ENCODE assay signal across 11 mouse cellular contexts in the genomic region with DNA sequence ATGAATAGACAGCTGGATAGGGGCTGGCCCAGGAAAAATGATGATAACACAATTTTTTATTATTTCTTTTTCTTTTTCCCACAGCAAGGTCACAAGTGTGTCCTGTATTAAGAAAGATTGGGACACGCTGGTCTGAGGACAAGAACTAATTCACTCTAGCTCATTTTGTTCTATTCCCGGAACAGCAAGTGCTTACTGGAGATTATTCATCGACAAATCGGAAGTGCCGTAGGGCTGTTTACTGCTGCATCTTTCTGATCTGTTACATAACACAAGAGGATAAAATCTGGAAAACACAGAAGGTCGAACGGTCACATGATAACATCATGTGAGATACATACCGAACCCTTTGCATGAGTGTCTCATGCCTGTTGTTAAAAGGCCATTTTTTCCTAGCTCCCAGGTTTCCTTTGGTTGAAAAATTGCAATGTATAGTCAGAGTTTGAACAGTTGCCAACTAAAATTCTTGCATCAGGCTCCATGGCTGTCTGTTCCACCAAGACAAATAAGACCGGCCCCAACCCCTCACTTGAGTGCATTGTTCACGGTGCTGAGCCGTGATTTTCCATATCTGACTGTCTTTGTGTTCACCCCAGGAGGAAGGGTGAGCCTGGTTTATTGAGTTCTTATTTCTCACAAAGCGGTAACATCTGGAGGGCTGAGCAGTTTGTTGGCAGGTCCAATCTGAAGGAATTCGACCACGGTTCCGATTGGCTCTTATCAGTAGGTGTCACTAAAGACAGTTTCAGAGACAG.
DNase-seq lines count a peak whose midpoint lies in the region; ATAC-seq lines count a peak whose summit lies in the region.
"Had no signal": no experiment of that assay in that cellular context is flagged by ENCODE, and none has a peak within 500 bp of the region (broad histone marks: within the 10 kb centered on the region; RNA-seq: fewer than 3 reads in every experiment).

No protein-coding gene starts in this region.

- no peak overlapping the region for H3K4me2 ChIP-seq in lung, embryonic 16.5 days (ENCODE audit: low read depth, low read length)
- H3K4me2 ChIP-seq: forebrain, embryonic 12.5 days had no signal

- no peaks in the 10 kb centered on the region for H3K36me3 ChIP-seq in lung, embryonic 16.5 days (ENCODE audit: control insufficient read depth, insufficient read depth, low read length)
- H3K36me3 ChIP-seq: forebrain, embryonic 12.5 days had no signal

- no peaks in the 10 kb centered on the region for H3K27me3 ChIP-seq in lung, embryonic 16.5 days (ENCODE audit: control insufficient read depth, insufficient read depth, low read depth, low read length)
- H3K27me3 ChIP-seq: forebrain, embryonic 12.5 days had no signal

- H3K27ac ChIP-seq in lung, embryonic 16.5 days (ENCODE audit: low read length): no peak overlapping the region
- H3K27ac ChIP-seq: forebrain, embryonic 12.5 days had no signal

- no peaks in the 10 kb centered on the region for H3K9me3 ChIP-seq in lung, embryonic 16.5 days (ENCODE audit: control insufficient read depth, low read length)
- H3K9me3 ChIP-seq: forebrain, embryonic 12.5 days had no signal

- peak; percentile 84 for ATAC-seq in lung, embryonic 16.5 days (ENCODE audit: low read depth)

- intact Hi-C loops in heart, postnatal 10 days (cut with DNase I): loop anchor here (5.0 to 10.0 kb wide), 2 partner anchors 147 to 465 kb away; no protein-coding TSS in a partner anchor

- no peak for DNase-seq in lung, postnatal 4 days
- DNase-seq in heart, adult 18-20 months: peak; percentile 36 to 53
- DNase-seq in heart, postnatal 10 days: peak; percentile 25 to 31
- peak; percentile 28 for DNase-seq in lung, postnatal 36 days
- no peak for DNase-seq in Muller cell, postnatal 12 days (ENCODE audit: inconsistent ontology term)
- no peak for DNase-seq in spleen, postnatal 36 days (ENCODE audit: low spot score in 2 of 2)
- DNase-seq: adrenal gland, postnatal 25 days; cerebellum, postnatal 14 days; thymus, postnatal 4 days had no signal

- no peak overlapping the region for H3K4me3 ChIP-seq in lung, embryonic 16.5 days (ENCODE audit: low read length)
- H3K4me3 ChIP-seq: forebrain, embryonic 12.5 days had no signal

- 45% methylated on average over 15 of the region's 15 CpGs for WGBS in lung, embryonic 16.5 days

- H3K4me1 ChIP-seq in lung, embryonic 16.5 days (replicated peaks; ENCODE audit: control insufficient read depth, insufficient read depth, low read length): peaks cover 15% of the 10 kb centered on the region
- H3K4me1 ChIP-seq: forebrain, embryonic 12.5 days had no signal

- no peak overlapping the region for H3K9ac ChIP-seq in lung, embryonic 16.5 days (ENCODE audit: low read length)
- H3K9ac ChIP-seq: forebrain, embryonic 12.5 days had no signal

Comparison
In these comparisons a context has a peak if more than half of its experiments do, and no peak if none do; other contexts are left out.
1. DNase-seq: peak in heart, adult 18-20 months (2 of 2), heart, postnatal 10 days (2 of 2) and lung, postnatal 36 days (single experiment); none in lung, postnatal 4 days (0 of 2), Muller cell, postnatal 12 days (single experiment) and spleen, postnatal 36 days (0 of 2).